Mouse (Mus musculus): ENCODE measurements around the gene Tarbp2.

- TF ChIP-seq POLR2A (IDR thresholded peaks at IDR 0.05; ENCODE audit: low read depth, low read length) (no peak), CTCF (conservative IDR thresholded peaks at IDR 0.05; ENCODE audit: insufficient read depth, insufficient read length, low read depth, low read length) (no peak)
These were observed 43.5 kb upstream of the Tarbp2 start for GRCm38 (mm10) chr15:102474520-102474919.
